Mouse (Mus musculus) kidney, postnatal 0 days (tissue): ENCODE results near the gene Ccnk. TPM values are rescaled to one million over a fixed set of nuclear protein-coding genes. Genes with fewer than 3 reads are reported as not detected.
A peak's percentile ranks its signal among the peaks of the same experiment; 100 is the strongest.

Experiments
- ATAC-seq: fragments of 200-750 bp; cut with Nextera tagmentation; replicated peaks from 2 replicates; pipeline ENCODE4 v1.8.0; 2017; ENCODE audit warnings: low read depth, moderate number of reproducible peaks, moderate TSS enrichment, moderate library complexity; ENCODE audit not compliant: low FRiP score
- DNase-seq: peaks from one replicate; pipeline ENCODE4 v3.0.0-alpha.2; 2016; ENCODE audit warnings: low spot score
- H3K27ac ChIP-seq: fragments of 300-500 bp; sonication (generic); 2 replicates; pipeline ENCODE4 v1.5.1; 2014; ENCODE audit warnings: mild to moderate bottlenecking
- H3K27me3 ChIP-seq: fragments of 300-500 bp; sonication (generic); 2 replicates; pipeline ENCODE4 v1.6.1; 2014; ENCODE audit warnings: low read length, mixed read lengths; ENCODE audit not compliant: insufficient read depth
- H3K36me3 ChIP-seq: fragments of 300-500 bp; sonication (generic); 2 replicates; pipeline ENCODE4 v1.6.1; 2014; ENCODE audit warnings: low read length, mixed read lengths; ENCODE audit not compliant: insufficient read depth
- H3K4me1 ChIP-seq: fragments of 300-500 bp; sonication (generic); replicated peaks from 2 replicates; pipeline ENCODE4 v1.6.1; 2014; ENCODE audit warnings: antibody characterized with exemption, low read length, mixed read lengths; ENCODE audit not compliant: insufficient read depth
- H3K4me2 ChIP-seq: fragments of 300-500 bp; sonication (generic); 2 replicates; pipeline ENCODE4 v1.6.1; 2014; ENCODE audit warnings: mild to moderate bottlenecking, low read length, moderate library complexity, mixed read lengths
- H3K4me3 ChIP-seq: fragments of 300-500 bp; sonication (generic); replicated peaks from 2 replicates; pipeline ENCODE4 v1.5.1; 2014; ENCODE audit warnings: low read depth, low read length
- H3K9ac ChIP-seq: fragments of 300-500 bp; sonication (generic); 2 replicates; pipeline ENCODE4 v1.6.1; 2014; ENCODE audit warnings: low read depth, low read length
- H3K9me3 ChIP-seq: fragments of 300-500 bp; sonication (generic); replicated peaks from 2 replicates; pipeline ENCODE4 v1.6.1; 2016; ENCODE audit warnings: low read length, inconsistent platforms, mixed read lengths
- CTCF ChIP-seq: IDR thresholded peaks from 2 replicates; pipeline ENCODE4 v1.5.1; 2016; ENCODE audit warnings: antibody characterized with exemption, low read depth, mild to moderate bottlenecking, moderate library complexity
- WGBS: fragments of 180-500 bp; shearing (Covaris S2); extraction: QIAGEN DNeasy Blood & Tissue Kit; methylation state at CpG from one replicate; pipeline ENCODE4 v1.1.7; 2014; 5-methylcytosine and 5-hydroxymethylcytosine counted together
- polyA plus RNA-seq: library from polyadenylated mRNA; unstranded; fragments of >200 nt; fragmentation: Nextera tagmentation; extraction: Ambion mirVana; gene quantifications from 2 replicates; pipeline ENCODE4 v1.2.1, GENCODE M21; 2015

Ccnk gene
- polyA plus RNA-seq, 1 experiment from 2014 or later: 3.3 TPM

DNA sequence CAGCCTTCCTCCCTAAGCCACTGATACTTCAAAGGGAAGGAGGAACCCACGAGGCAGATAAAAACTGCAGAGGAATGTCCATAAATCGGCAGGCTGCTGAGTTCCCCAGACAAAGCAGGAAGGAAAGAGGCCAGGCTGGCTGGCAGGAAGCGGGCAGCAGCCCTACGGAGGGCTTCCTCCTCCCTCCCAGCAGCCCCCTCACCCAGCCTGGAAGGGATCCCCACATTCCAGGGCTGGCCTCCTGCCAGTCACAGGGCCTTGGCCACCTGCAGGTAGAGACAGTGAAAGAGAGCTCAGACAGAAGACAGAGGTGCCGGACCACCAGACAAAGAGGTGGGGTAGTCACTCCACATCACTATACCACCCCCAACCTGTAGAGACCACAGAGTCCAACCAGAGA lies 32.7 kb downstream of the Ccnk start:
- H3K36me3 ChIP-seq: 0 out of 2 replicates have a peak, but pooled peaks cover 4% of the 10 kb centered on the region
- H3K27ac ChIP-seq: no peak overlapping the region
- WGBS: 28% methylated on average over 5 of the region's 5 CpGs
- no peak for TF ChIP-seq CTCF
- H3K9ac ChIP-seq: no peak overlapping the region
- peaks cover 29% of the 10 kb centered on the region; the same call in 1 of the 2 replicates for H3K4me1 ChIP-seq
- no peak overlapping the region for H3K4me2 ChIP-seq
- H3K9me3 ChIP-seq: no peaks in the 10 kb centered on the region
- H3K27me3 ChIP-seq: no peaks in the 10 kb centered on the region
- peak; percentile 20 for DNase-seq
- ATAC-seq: no peak
- H3K4me3 ChIP-seq: no peak overlapping the region

- Histone ChIP-seq H3K9ac (no peak overlapping the region), H3K9me3 (no peaks in the 10 kb centered on the region), H3K27ac (no peak overlapping the region), H3K4me1 (peaks cover 29% of the 10 kb centered on the region; the same call in 1 of the 2 replicates), H3K4me3 (no peak overlapping the region), H3K4me2 (no peak overlapping the region), H3K27me3 (no peaks in the 10 kb centered on the region), H3K36me3 (0 out of 2 replicates have a peak, but pooled peaks cover under 1% of the 10 kb centered on the region)
- no peak for TF ChIP-seq CTCF
- no peak for ATAC-seq
- DNase-seq: no peak
- WGBS: 67% methylated on average over 6 of the region's 6 CpGs
Measured at GRCm38 (mm10) chr12:108212476-108212875, 33.1 kb downstream of the Ccnk start.

DNA sequence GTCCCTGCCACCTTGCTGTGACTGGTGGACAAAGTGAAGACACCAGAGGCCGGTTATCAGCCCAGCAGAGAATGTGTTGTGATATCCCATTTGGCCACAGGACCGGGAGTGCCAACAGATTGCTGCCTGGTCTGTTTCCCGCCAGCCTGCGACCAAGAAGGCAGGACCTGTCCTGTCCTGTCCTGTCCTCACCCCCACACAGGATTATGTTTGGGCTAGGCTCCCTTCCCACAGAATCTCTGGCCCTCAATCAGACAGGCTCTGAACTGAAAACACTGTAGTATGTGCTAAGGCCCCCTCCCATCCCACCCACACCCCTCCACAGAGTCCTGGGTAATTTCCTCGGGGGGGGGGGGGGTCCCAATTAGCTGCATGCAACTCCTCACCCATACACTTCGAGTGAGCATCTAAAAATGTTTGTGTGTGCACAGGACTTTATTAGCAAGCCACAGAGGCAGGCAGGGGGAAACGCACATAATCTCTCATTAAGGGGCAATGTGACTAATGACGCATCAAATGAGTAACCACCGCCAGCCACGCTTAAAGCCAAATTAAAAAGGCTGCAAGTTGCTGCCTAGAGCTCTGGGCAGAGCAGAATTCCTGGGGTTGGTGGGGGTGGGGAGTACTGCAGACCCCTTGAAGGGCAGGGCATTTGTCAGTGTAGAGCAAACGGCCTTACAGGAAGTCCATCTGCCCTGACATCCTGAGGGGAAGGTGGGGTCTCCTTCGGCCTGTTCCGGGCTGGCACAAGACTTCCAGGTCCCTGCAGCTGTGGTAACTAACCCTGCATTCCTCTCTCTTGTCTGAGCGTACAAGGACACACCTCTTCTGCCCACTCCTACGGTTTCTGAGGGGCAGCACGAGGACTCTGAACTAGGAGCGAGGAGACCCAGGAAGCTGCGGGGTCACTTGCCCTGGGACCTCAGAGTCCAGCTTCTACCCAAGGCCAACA lies 34.0 kb downstream of the Ccnk start:
- ATAC-seq (peak; percentile 12; the same call in 1 of the 2 replicates), DNase-seq (peak; percentile 56)
- TF ChIP-seq CTCF: no peak
- Histone ChIP-seq H3K4me2 (no peak overlapping the region), H3K4me3 (no peak overlapping the region), H3K36me3 (no peaks in the 10 kb centered on the region), H3K4me1 (peaks cover 29% of the 10 kb centered on the region; the same call in 1 of the 2 replicates), H3K27ac (peak overlapping the region; percentile 43; the same call in 1 of the 2 replicates), H3K9me3 (no peaks in the 10 kb centered on the region), H3K27me3 (no peaks in the 10 kb centered on the region), H3K9ac (no peak overlapping the region)
- WGBS: 21% methylated on average over 18 of the region's 18 CpGs

DNA sequence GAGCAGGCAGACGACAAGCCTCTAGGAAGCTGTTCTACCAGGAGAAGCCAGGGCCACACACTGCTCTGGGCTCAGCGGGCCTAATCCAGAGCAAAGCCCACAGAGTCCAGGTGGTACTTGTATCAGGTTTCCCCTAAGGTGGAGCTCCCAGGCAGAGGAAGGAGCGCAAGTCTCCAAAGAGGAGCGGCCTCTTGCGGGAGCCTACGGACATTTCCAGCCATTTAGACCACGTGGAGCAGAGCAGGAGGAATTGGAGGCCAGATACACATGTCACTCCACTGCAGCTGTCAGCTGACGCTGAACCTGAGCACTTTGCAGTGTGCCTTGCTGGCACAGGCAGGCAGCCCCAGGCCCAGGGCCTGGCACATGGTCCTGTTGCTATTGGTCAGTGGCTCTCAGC lies 35.7 kb downstream of the Ccnk start:
- peaks cover 35% of the 10 kb centered on the region; the same call in 1 of the 2 replicates for H3K4me1 ChIP-seq
- no peak overlapping the region for H3K4me2 ChIP-seq
- ATAC-seq (no peak), DNase-seq (peak; percentile 54)
- H3K27me3 ChIP-seq: no peaks in the 10 kb centered on the region
- TF ChIP-seq CTCF: peak; percentile 19; the same call in 1 of the 2 replicates
- H3K9ac ChIP-seq: no peak overlapping the region
- no peaks in the 10 kb centered on the region for H3K36me3 ChIP-seq
- H3K27ac ChIP-seq: no peak overlapping the region
- H3K9me3 ChIP-seq: no peaks in the 10 kb centered on the region
- no peak overlapping the region for H3K4me3 ChIP-seq
- WGBS: 39% methylated on average over 8 of the region's 8 CpGs

- Histone ChIP-seq H3K4me1 (peaks cover 41% of the 10 kb centered on the region; the same call in 1 of the 2 replicates), H3K36me3 (no peaks in the 10 kb centered on the region), H3K27ac (no peak overlapping the region), H3K4me3 (no peak overlapping the region), H3K9ac (no peak overlapping the region), H3K4me2 (no peak overlapping the region), H3K27me3 (no peaks in the 10 kb centered on the region), H3K9me3 (no peaks in the 10 kb centered on the region)
- no peak for DNase-seq
- WGBS: 72% methylated on average over 11 of the region's 11 CpGs
- no peak for TF ChIP-seq CTCF
- no peak for ATAC-seq
Measured at GRCm38 (mm10) chr12:108216611-108217370, 37.4 kb downstream of the Ccnk start.

DNA sequence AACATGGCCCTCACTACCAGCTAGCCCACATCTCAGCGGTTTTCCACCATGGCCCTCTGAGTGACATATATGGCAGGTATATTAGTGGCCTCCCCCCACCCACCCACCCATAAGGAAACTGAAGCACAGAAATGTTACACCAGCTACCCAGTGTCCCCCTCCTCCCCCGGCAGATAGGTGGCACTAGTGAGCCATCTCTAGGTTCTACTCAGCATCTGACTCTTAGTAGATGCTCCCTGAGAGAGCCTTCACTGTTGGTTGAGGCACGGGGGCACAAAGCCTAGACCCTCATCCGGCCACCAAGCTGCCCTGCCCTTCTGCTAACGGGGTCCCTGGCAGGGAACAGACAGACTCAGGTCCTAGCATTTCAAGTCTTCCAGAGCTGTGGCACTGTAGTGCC lies 38.2 kb downstream of the Ccnk start:
- DNase-seq (peak; percentile 59), ATAC-seq (no peak)
- Histone ChIP-seq H3K27ac (no peak overlapping the region), H3K4me3 (no peak overlapping the region), H3K4me2 (no peak overlapping the region), H3K4me1 (peaks cover 33% of the 10 kb centered on the region; the same call in 1 of the 2 replicates), H3K9ac (no peak overlapping the region), H3K36me3 (no peaks in the 10 kb centered on the region), H3K27me3 (no peaks in the 10 kb centered on the region), H3K9me3 (no peaks in the 10 kb centered on the region)
- TF ChIP-seq CTCF: peak; percentile 74
- WGBS: 62% methylated on average over 5 of the region's 5 CpGs
